Mouse (Mus musculus) erythroblast, embryonic 14.5 days (primary cell): ENCODE results near the gene Hist1h4f.
"Not testable (repeated sequence)": the region's sequence is repeated elsewhere in the genome, so short reads cannot be mapped to it uniquely, and the experiment has no call there.

ENCODE experiments used
- GATA1 ChIP-seq: IDR thresholded peaks from 2 replicates; pipeline ENCODE4 v1.6.1; 2012; ENCODE audit warnings: low read length, inconsistent platforms, mixed read lengths
- TAL1 ChIP-seq: IDR thresholded peaks from 3 replicates; pipeline ENCODE4 v1.6.1; 2012; ENCODE audit warnings: low read length, inconsistent platforms, mixed read lengths

GRCm38 (mm10) chr13:23539821-23540220 lies 11.6 kb downstream of the Hist1h4f start:
- TF ChIP-seq GATA1, TAL1: not testable (repeated sequence)
